Mouse (Mus musculus) intestine, embryonic 14.5 days (tissue): ENCODE measurements around the gene Gosr2. TPM values are rescaled to one million over a fixed set of nuclear protein-coding genes. Genes with fewer than 3 reads are reported as not detected.
A peak's percentile ranks its signal among the peaks of the same experiment; 100 is the strongest.
"Not testable (repeated sequence)": the region's sequence is repeated elsewhere in the genome, so short reads cannot be mapped to it uniquely, and the experiment has no call there.

Source experiments
- ATAC-seq: fragments of 200-750 bp; cut with Nextera tagmentation; replicated peaks from 2 replicates; pipeline ENCODE4 v1.8.0; 2017; ENCODE audit warnings: low read depth, moderate number of reproducible peaks, moderate TSS enrichment, moderate library complexity; ENCODE audit not compliant: low FRiP score, low TSS enrichment
- DNase-seq: peaks from one replicate; pipeline ENCODE4 v3.0.0-alpha.2; 2018; ENCODE audit warnings: low spot score
- H3K27ac ChIP-seq: fragments of 300-500 bp; sonication (generic); 2 replicates; pipeline ENCODE4 v1.5.1; 2014; ENCODE audit warnings: low read depth, mild to moderate bottlenecking, control low read depth
- H3K27me3 ChIP-seq: fragments of 300-500 bp; sonication (generic); replicated peaks from 2 replicates; pipeline ENCODE4 v1.6.1; 2014; ENCODE audit warnings: low read length, control low read depth; ENCODE audit not compliant: control insufficient read depth, insufficient read depth
- H3K36me3 ChIP-seq: fragments of 300-500 bp; sonication (generic); 2 replicates; pipeline ENCODE4 v1.6.1; 2014; ENCODE audit warnings: low read length, control low read depth; ENCODE audit not compliant: control insufficient read depth, insufficient read depth
- H3K4me1 ChIP-seq: fragments of 300-500 bp; sonication (generic); replicated peaks from 2 replicates; pipeline ENCODE4 v1.6.1; 2014; ENCODE audit warnings: low read length, control low read depth, mixed read lengths; ENCODE audit not compliant: control insufficient read depth, insufficient read depth
- H3K4me2 ChIP-seq: fragments of 300-500 bp; sonication (generic); 2 replicates; pipeline ENCODE4 v1.6.1; 2014; ENCODE audit warnings: low read length
- H3K4me3 ChIP-seq: fragments of 300-500 bp; sonication (generic); 2 replicates; pipeline ENCODE4 v1.5.1; 2014; ENCODE audit warnings: low read depth, low read length, control low read depth, mixed read lengths
- H3K9ac ChIP-seq: fragments of 300-500 bp; sonication (generic); 2 replicates; pipeline ENCODE4 v1.6.1; 2014; ENCODE audit warnings: mild to moderate bottlenecking, low read length
- H3K9me3 ChIP-seq: fragments of 300-500 bp; sonication (generic); 2 replicates; pipeline ENCODE4 v1.6.1; 2016; ENCODE audit warnings: low read length, control low read depth; ENCODE audit not compliant: control insufficient read depth
- WGBS: fragments of 180-500 bp; shearing (Covaris S2); extraction: QIAGEN DNeasy Blood & Tissue Kit; methylation state at CpG from one replicate; pipeline ENCODE4 v1.1.7; 2014; 5-methylcytosine and 5-hydroxymethylcytosine counted together
- polyA plus RNA-seq: library from polyadenylated mRNA; unstranded; fragments of >200 nt; fragmentation: Nextera tagmentation; extraction: Ambion mirVana; gene quantifications from 2 replicates; pipeline ENCODE4 v1.2.1, GENCODE M21; 2014

The Gosr2 gene
- polyA plus RNA-seq, 1 experiment from 2014 or later, result 62.8 TPM

DNA sequence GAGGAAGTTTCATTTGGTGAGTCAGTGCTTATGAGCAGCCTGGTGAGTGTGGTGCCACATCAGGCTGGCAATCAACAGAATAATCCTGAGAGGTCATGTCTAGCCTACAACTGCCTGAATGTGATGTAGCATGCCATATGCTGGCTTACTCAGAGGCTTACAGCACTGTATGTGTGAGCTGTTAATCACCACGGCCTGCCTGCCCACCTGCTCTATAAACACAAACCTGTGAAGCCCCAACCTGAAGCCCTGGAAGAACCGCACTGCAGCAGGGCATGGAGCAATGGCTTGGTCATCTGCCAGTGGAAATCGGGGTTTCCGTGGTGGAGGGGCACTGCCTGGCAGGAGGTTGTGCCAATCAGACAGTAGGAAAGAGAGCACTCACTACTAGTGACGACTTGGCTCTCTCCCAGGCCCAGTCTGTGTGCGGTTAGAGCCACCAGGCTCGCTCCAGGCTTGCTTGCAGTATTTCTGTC, 12.4 kb downstream of the Gosr2 start:
- Histone ChIP-seq H3K4me2 (no peak overlapping the region), H3K27me3 (no peaks in the 10 kb centered on the region), H3K9ac (no peak overlapping the region), H3K9me3 (no peaks in the 10 kb centered on the region), H3K36me3 (peaks cover 81% of the 10 kb centered on the region), H3K27ac (no peak overlapping the region), H3K4me3 (no peak overlapping the region), H3K4me1 (no peaks in the 10 kb centered on the region)
- 89% methylated on average over 7 of the region's 7 CpGs for WGBS
- DNase-seq (no peak), ATAC-seq (no peak)

DNA sequence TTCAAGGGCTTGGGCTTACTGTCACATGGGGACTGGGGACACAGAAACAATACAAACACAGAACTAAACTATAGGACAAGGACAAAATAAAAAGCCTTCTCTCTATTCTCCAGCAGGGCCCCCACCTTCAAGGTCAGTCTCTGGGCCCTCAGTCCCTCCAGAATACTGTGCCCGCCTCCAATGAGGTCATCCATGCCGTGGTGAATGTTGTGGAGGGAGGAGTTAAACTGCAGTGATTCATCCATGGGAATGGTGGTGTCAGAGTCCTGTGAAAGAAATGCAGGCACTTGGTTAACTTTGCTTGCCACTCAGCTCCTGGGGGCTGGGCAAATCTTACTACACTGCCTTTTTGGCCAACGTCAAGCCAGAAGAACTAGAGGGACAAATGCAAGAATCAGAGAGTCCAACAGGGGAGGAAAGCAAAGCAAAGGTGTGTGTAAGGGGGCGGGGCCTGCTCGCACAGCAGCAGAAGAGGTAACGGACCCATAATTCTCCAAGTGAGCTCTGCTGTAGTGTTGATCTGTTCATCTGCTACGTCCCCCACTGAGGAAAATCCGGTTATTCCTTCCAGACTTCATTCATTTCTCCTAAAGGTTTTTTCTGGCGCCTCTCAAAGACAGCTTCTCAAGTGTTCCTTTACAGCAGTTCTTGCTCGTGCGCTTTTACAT, 13.9 kb downstream of the Gosr2 start:
- Histone ChIP-seq H3K27me3 (no peaks in the 10 kb centered on the region), H3K4me3 (no peak overlapping the region), H3K9me3 (no peaks in the 10 kb centered on the region), H3K4me1 (no peaks in the 10 kb centered on the region), H3K36me3 (peaks cover 94% of the 10 kb centered on the region), H3K4me2 (no peak overlapping the region), H3K27ac (no peak overlapping the region), H3K9ac (no peak overlapping the region)
- 80% methylated on average over 11 of the region's 11 CpGs for WGBS
- peak; percentile 66; the same call in 1 of the 2 replicates for ATAC-seq
- peak; percentile 61 for DNase-seq

GRCm38 (mm10) chr11:103677042-103677441, 20.7 kb downstream of the Gosr2 start:
- ATAC-seq, H3K27ac ChIP-seq, H3K27me3 ChIP-seq, H3K4me3 ChIP-seq, DNase-seq, H3K4me2 ChIP-seq, H3K9ac ChIP-seq, H3K9me3 ChIP-seq, H3K4me1 ChIP-seq: not testable (repeated sequence)
- peaks cover 50% of the 10 kb centered on the region for H3K36me3 ChIP-seq
- WGBS, result 50% methylated on average over 2 of the region's 2 CpGs

- peaks cover 35% of the 10 kb centered on the region for H3K36me3 ChIP-seq
- DNase-seq (peak; percentile 78), ATAC-seq (no peak)
- no peak overlapping the region for H3K9ac ChIP-seq
- H3K27me3 ChIP-seq, result no peaks in the 10 kb centered on the region
- 38% methylated on average over 3 of the region's 3 CpGs for WGBS
- H3K9me3 ChIP-seq, result no peaks in the 10 kb centered on the region
- H3K4me3 ChIP-seq, result no peak overlapping the region
- H3K4me2 ChIP-seq, result no peak overlapping the region
- H3K27ac ChIP-seq, result no peak overlapping the region
- no peaks in the 10 kb centered on the region for H3K4me1 ChIP-seq
Observed at GRCm38 (mm10) chr11:103675556-103675955, 22.1 kb downstream of the Gosr2 start.

DNA sequence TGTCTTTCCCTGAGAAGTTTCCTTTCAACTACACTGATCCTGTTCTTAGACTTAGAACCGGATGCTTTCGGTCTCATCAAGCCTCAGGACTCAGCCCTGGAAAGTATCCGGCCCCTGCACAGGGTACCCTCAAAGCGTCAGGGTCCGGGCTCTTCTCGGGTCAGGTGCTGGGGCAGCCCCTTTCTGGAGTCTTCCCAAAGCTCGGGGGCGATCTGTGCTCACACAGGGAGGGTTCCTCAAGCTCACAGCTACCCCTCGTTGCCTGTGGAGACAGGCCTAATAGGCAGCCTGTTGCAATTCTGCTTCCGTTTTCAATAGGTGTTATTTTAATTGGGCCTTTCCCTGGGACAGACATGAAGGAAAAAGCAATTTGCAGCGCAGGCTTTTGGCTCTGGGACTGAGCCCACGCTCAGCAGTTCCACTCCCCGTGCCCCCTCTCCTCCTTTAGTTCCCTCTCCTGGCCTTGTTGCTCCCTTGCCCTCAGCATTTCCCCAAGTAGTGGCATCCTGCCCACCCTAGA, 30.7 kb downstream of the Gosr2 start:
- 60% methylated on average over 13 of the region's 13 CpGs for WGBS
- Histone ChIP-seq H3K4me3 (no peak overlapping the region), H3K27ac (no peak overlapping the region), H3K36me3 (no peaks in the 10 kb centered on the region; the same call in 1 of the 2 replicates), H3K9me3 (no peaks in the 10 kb centered on the region), H3K4me1 (no peaks in the 10 kb centered on the region), H3K9ac (no peak overlapping the region), H3K27me3 (no peaks in the 10 kb centered on the region), H3K4me2 (no peak overlapping the region)
- ATAC-seq, result no peak
- no peak for DNase-seq

- no peak for DNase-seq
- H3K27ac ChIP-seq, result no peak overlapping the region
- no peak overlapping the region for H3K4me2 ChIP-seq
- H3K9ac ChIP-seq, result no peak overlapping the region
- no peaks in the 10 kb centered on the region for H3K9me3 ChIP-seq
- no peak for ATAC-seq
- H3K4me3 ChIP-seq, result no peak overlapping the region
- no peaks in the 10 kb centered on the region for H3K4me1 ChIP-seq
- H3K36me3 ChIP-seq, result no peaks in the 10 kb centered on the region; the same call in 1 of the 2 replicates
- no peaks in the 10 kb centered on the region for H3K27me3 ChIP-seq
- WGBS, result 34% methylated on average over 10 of the region's 10 CpGs
Observed at GRCm38 (mm10) chr11:103666181-103666906, 31.4 kb downstream of the Gosr2 start.

- Histone ChIP-seq H3K36me3 (no peaks in the 10 kb centered on the region), H3K4me3 (no peak overlapping the region), H3K27ac (no peak overlapping the region), H3K27me3 (no peaks in the 10 kb centered on the region), H3K4me1 (no peaks in the 10 kb centered on the region), H3K9ac (no peak overlapping the region), H3K4me2 (no peak overlapping the region), H3K9me3 (no peaks in the 10 kb centered on the region)
- no peak for DNase-seq
- WGBS, result 47% methylated on average over 1 of the region's 1 CpGs
- no peak for ATAC-seq
Observed at GRCm38 (mm10) chr11:103665695-103666094, 32.0 kb downstream of the Gosr2 start.

DNA sequence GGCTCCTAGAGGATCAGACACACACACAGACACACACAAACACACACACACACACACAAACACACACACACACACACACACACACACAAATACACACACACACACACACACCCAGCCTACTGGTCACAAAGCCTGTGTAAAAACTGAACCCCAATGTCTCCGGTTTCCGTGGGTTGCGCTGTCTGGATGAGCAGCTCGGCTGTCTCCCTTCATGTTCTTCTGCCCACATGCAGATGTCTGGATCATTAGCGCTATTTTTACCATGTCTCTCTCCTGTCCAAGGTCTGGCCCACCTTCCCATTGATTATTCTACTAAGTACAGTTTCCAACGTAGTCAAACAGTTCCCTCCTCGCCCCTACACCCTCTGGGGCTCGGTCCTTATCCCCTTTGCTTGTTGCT, 34.6 kb downstream of the Gosr2 start:
- H3K4me2 ChIP-seq, result no peak overlapping the region
- H3K4me1 ChIP-seq, result no peaks in the 10 kb centered on the region
- H3K27me3 ChIP-seq, result no peaks in the 10 kb centered on the region
- WGBS, result 83% methylated on average over 8 of the region's 8 CpGs
- ATAC-seq (no peak), DNase-seq (no peak)
- H3K4me3 ChIP-seq, result no peak overlapping the region
- H3K36me3 ChIP-seq, result no peaks in the 10 kb centered on the region
- no peaks in the 10 kb centered on the region for H3K9me3 ChIP-seq
- H3K27ac ChIP-seq, result no peak overlapping the region
- no peak overlapping the region for H3K9ac ChIP-seq
